Mouse (Mus musculus): Measurements from ENCODE around the gene Olfr1248. TPM values are rescaled to one million over a fixed set of nuclear protein-coding genes. Genes with fewer than 3 reads are reported as not detected.
"Not testable (repeated sequence)": the region's sequence is repeated elsewhere in the genome, so short reads cannot be mapped to it uniquely, and the experiment has no call there.

Gene Olfr1248
- polyA plus RNA-seq (2011; ENCODE audit: insufficient read depth, insufficient read length, low read depth, missing spikeins) = not detected in 2 replicates

- not testable (repeated sequence) for H3K27me3 ChIP-seq (ENCODE audit: control insufficient read depth, insufficient read depth, low read length, poor library complexity, severe bottlenecking); H3K9me3 ChIP-seq (replicated peaks; ENCODE audit: control insufficient read depth, insufficient read depth, low read length, poor library complexity, severe bottlenecking); H3K36me3 ChIP-seq (ENCODE audit: control insufficient read depth, insufficient read depth, low read length, poor library complexity, severe bottlenecking); H3K27ac ChIP-seq (ENCODE audit: insufficient read depth, low read length); H3K4me1 ChIP-seq (ENCODE audit: control insufficient read depth, insufficient read depth, low read length); H3K4me3 ChIP-seq (ENCODE audit: low read depth, low read length); H3K9ac ChIP-seq (ENCODE audit: low read depth, poor library complexity, severe bottlenecking)
Observed at GRCm38 (mm10) chr2:89618145-89618544, at the start of gene Olfr1248. Gene Olfr1248 (minus strand): TSS chr2:89618245.

GRCm38 (mm10) chr2:89661367-89661766 is 43.3 kb upstream of the Olfr1248 start, which contains the start of gene Olfr1250:
Gene Olfr1250 (minus strand): TSS chr2:89661467.
- TF ChIP-seq EP300 (IDR thresholded peaks at IDR 0.05; ENCODE audit: insufficient read depth, low read depth, low read length) = no peak
- Histone ChIP-seq H3K4me3 (ENCODE audit: low read depth, low read length) (no peak within 1 kb of the TSS), H3K36me3 (ENCODE audit: control insufficient read depth, insufficient read depth, low read length, poor library complexity, severe bottlenecking) (no peaks in the 10 kb centered on the region), H3K27ac (ENCODE audit: insufficient read depth, low read length) (no peak within 1 kb of the TSS), H3K9ac (ENCODE audit: low read depth, poor library complexity, severe bottlenecking) (no peak within 1 kb of the TSS), H3K27me3 (ENCODE audit: control insufficient read depth, insufficient read depth, low read length, poor library complexity, severe bottlenecking) (no peaks in the 10 kb centered on the region), H3K9me3 (replicated peaks; ENCODE audit: control insufficient read depth, insufficient read depth, low read length, poor library complexity, severe bottlenecking) (no peaks in the 10 kb centered on the region), H3K4me1 (ENCODE audit: control insufficient read depth, insufficient read depth, low read length) (no peaks in the 10 kb centered on the region)

DNA sequence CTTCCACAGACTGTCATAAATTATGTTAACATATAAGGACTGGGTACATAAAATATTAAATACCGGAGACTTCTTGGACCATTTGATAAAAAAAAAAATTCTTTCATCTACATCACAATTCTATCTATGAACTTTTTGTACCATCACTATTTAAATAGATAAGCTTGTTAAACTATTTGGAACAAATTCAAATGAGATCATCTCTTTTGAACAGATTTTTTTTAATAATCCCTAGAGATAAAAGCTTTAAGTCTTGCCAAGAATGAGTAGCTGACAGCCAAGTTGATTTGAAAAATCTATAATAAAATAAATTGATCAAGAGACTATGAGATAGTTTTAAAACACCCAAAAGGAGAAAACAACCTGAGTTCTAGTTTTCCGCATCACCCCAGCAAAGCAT is 16.8 kb upstream of the Olfr1248 start, which contains the start of gene Olfr1249:
Gene Olfr1249, minus strand, starts transcription at position 101 of the 400 bp plus-strand sequence.
- H3K27me3 ChIP-seq (ENCODE audit: control insufficient read depth, insufficient read depth, low read length, poor library complexity, severe bottlenecking) = no peaks in the 10 kb centered on the region
- TF ChIP-seq EP300 (IDR thresholded peaks at IDR 0.05; ENCODE audit: insufficient read depth, low read depth, low read length) (no peak), CTCF (IDR thresholded peaks at IDR 0.05; ENCODE audit: low read depth, low read length) (no peak), POLR2A (IDR thresholded peaks at IDR 0.05; ENCODE audit: insufficient read depth, low read length) (no peak)

GRCm38 (mm10) chr2:89614030-89614429 is 4.0 kb downstream of the Olfr1248 start, which contains the start of gene Olfr1247:
Gene Olfr1247 (minus strand): TSS chr2:89614130.
- Histone ChIP-seq H3K9me3 (replicated peaks; ENCODE audit: control insufficient read depth, insufficient read depth, low read length, poor library complexity, severe bottlenecking) (no peaks in the 10 kb centered on the region), H3K4me1 (ENCODE audit: control insufficient read depth, insufficient read depth, low read length) (no peaks in the 10 kb centered on the region), H3K36me3 (ENCODE audit: control insufficient read depth, insufficient read depth, low read length, poor library complexity, severe bottlenecking) (no peaks in the 10 kb centered on the region), H3K4me3 (ENCODE audit: low read depth, low read length) (no peak within 1 kb of the TSS), H3K27me3 (ENCODE audit: control insufficient read depth, insufficient read depth, low read length, poor library complexity, severe bottlenecking) (no peaks in the 10 kb centered on the region), H3K27ac (ENCODE audit: insufficient read depth, low read length) (no peak within 1 kb of the TSS), H3K9ac (ENCODE audit: low read depth, poor library complexity, severe bottlenecking) (no peak within 1 kb of the TSS)
- no peak for TF ChIP-seq CTCF (IDR thresholded peaks at IDR 0.05; ENCODE audit: low read depth, low read length)
- TF ChIP-seq POLR2A (IDR thresholded peaks at IDR 0.05; ENCODE audit: insufficient read depth, low read length) = no peak
- no peak for TF ChIP-seq EP300 (IDR thresholded peaks at IDR 0.05; ENCODE audit: insufficient read depth, low read depth, low read length)

More for the DNA sequence above, 16.8 kb upstream of the Olfr1248 start, which contains the start of gene Olfr1249:
- Histone ChIP-seq H3K9me3 (replicated peaks; ENCODE audit: control insufficient read depth, insufficient read depth, low read length, poor library complexity, severe bottlenecking) (no peaks in the 10 kb centered on the region), H3K4me3 (ENCODE audit: low read depth, low read length) (no peak within 1 kb of the TSS), H3K36me3 (ENCODE audit: control insufficient read depth, insufficient read depth, low read length, poor library complexity, severe bottlenecking) (no peaks in the 10 kb centered on the region), H3K27ac (ENCODE audit: insufficient read depth, low read length) (no peak within 1 kb of the TSS), H3K4me1 (ENCODE audit: control insufficient read depth, insufficient read depth, low read length) (no peaks in the 10 kb centered on the region), H3K9ac (ENCODE audit: low read depth, poor library complexity, severe bottlenecking) (no peak within 1 kb of the TSS)

GRCm38 (mm10) chr2:89593057-89593456 is 25.0 kb downstream of the Olfr1248 start, which contains the start of gene Olfr1246:
Gene Olfr1246 (minus strand): TSS chr2:89593157.
- no peak within 1 kb of the TSS for H3K4me3 ChIP-seq (ENCODE audit: low read depth, low read length)
- no peak within 1 kb of the TSS for H3K9ac ChIP-seq (ENCODE audit: low read depth, poor library complexity, severe bottlenecking)
- H3K36me3 ChIP-seq (ENCODE audit: control insufficient read depth, insufficient read depth, low read length, poor library complexity, severe bottlenecking) = no peaks in the 10 kb centered on the region
- H3K27ac ChIP-seq (ENCODE audit: insufficient read depth, low read length) = no peak within 1 kb of the TSS
- no peaks in the 10 kb centered on the region for H3K4me1 ChIP-seq (ENCODE audit: control insufficient read depth, insufficient read depth, low read length)
- TF ChIP-seq CTCF (IDR thresholded peaks at IDR 0.05; ENCODE audit: low read depth, low read length) = no peak
- H3K9me3 ChIP-seq (replicated peaks; ENCODE audit: control insufficient read depth, insufficient read depth, low read length, poor library complexity, severe bottlenecking) = no peaks in the 10 kb centered on the region
- H3K27me3 ChIP-seq (ENCODE audit: control insufficient read depth, insufficient read depth, low read length, poor library complexity, severe bottlenecking) = no peaks in the 10 kb centered on the region

- Histone ChIP-seq H3K9ac (ENCODE audit: low read depth, poor library complexity, severe bottlenecking) (no peak within 1 kb of the TSS), H3K4me1 (ENCODE audit: control insufficient read depth, insufficient read depth, low read length) (no peaks in the 10 kb centered on the region), H3K27me3 (ENCODE audit: control insufficient read depth, insufficient read depth, low read length, poor library complexity, severe bottlenecking) (no peaks in the 10 kb centered on the region), H3K36me3 (ENCODE audit: control insufficient read depth, insufficient read depth, low read length, poor library complexity, severe bottlenecking) (no peaks in the 10 kb centered on the region), H3K9me3 (replicated peaks; ENCODE audit: control insufficient read depth, insufficient read depth, low read length, poor library complexity, severe bottlenecking) (no peaks in the 10 kb centered on the region), H3K4me3 (ENCODE audit: low read depth, low read length) (no peak within 1 kb of the TSS), H3K27ac (ENCODE audit: insufficient read depth, low read length) (no peak within 1 kb of the TSS)
- no peak for TF ChIP-seq POLR2A (IDR thresholded peaks at IDR 0.05; ENCODE audit: insufficient read depth, low read length)
- no peak for TF ChIP-seq EP300 (IDR thresholded peaks at IDR 0.05; ENCODE audit: insufficient read depth, low read depth, low read length)
- no peak for TF ChIP-seq CTCF (IDR thresholded peaks at IDR 0.05; ENCODE audit: low read depth, low read length)
Observed at GRCm38 (mm10) chr2:89578347-89578746, 39.7 kb downstream of the Olfr1248 start, which contains the start of gene Olfr1245. Gene Olfr1245 (minus strand): TSS chr2:89578447.

Other genes starting within 250 kb of the Olfr1248 start
- not detected in 2 replicates for gene Olfr1238, start 208.6 kb downstream of the Olfr1248 start, polyA plus RNA-seq (2011; ENCODE audit: insufficient read depth, insufficient read length, low read depth, missing spikeins)
- not detected in 2 replicates for gene Olfr1239, start 197.8 kb downstream of the Olfr1248 start, polyA plus RNA-seq (2011; ENCODE audit: insufficient read depth, insufficient read length, low read depth, missing spikeins)
- gene Olfr1240, start 175.2 kb downstream of the Olfr1248 start, polyA plus RNA-seq (2011; ENCODE audit: insufficient read depth, insufficient read length, low read depth, missing spikeins) = not detected in 2 replicates
- not detected in 2 replicates for gene Olfr1241, start 131.1 kb downstream of the Olfr1248 start, polyA plus RNA-seq (2011; ENCODE audit: insufficient read depth, insufficient read length, low read depth, missing spikeins)
- not detected in 2 replicates for gene Olfr1242, start 119.9 kb downstream of the Olfr1248 start, polyA plus RNA-seq (2011; ENCODE audit: insufficient read depth, insufficient read length, low read depth, missing spikeins)
- not detected in 2 replicates for gene Olfr1243, start 86.8 kb downstream of the Olfr1248 start, polyA plus RNA-seq (2011; ENCODE audit: insufficient read depth, insufficient read length, low read depth, missing spikeins)
- not detected in 2 replicates for gene Olfr1245, start 39.8 kb downstream of the Olfr1248 start, polyA plus RNA-seq (2011; ENCODE audit: insufficient read depth, insufficient read length, low read depth, missing spikeins)
- gene Olfr1246, start 25.1 kb downstream of the Olfr1248 start, polyA plus RNA-seq (2011; ENCODE audit: insufficient read depth, insufficient read length, low read depth, missing spikeins) = not detected in 2 replicates
- not detected in 2 replicates for gene Olfr1247, start 4.1 kb downstream of the Olfr1248 start, polyA plus RNA-seq (2011; ENCODE audit: insufficient read depth, insufficient read length, low read depth, missing spikeins)
- gene Olfr1249, start 16.7 kb upstream of the Olfr1248 start, polyA plus RNA-seq (2011; ENCODE audit: insufficient read depth, insufficient read length, low read depth, missing spikeins) = not detected in 2 replicates
- gene Olfr1250, start 43.2 kb upstream of the Olfr1248 start, polyA plus RNA-seq (2011; ENCODE audit: insufficient read depth, insufficient read length, low read depth, missing spikeins) = not detected in 2 replicates
- gene Olfr1251, start 53.7 kb upstream of the Olfr1248 start, polyA plus RNA-seq (2011; ENCODE audit: insufficient read depth, insufficient read length, low read depth, missing spikeins) = not detected in 2 replicates
- not detected in 2 replicates for gene Olfr1252, start 106.8 kb upstream of the Olfr1248 start, polyA plus RNA-seq (2011; ENCODE audit: insufficient read depth, insufficient read length, low read depth, missing spikeins)
- gene Olfr1253, start 138.8 kb upstream of the Olfr1248 start, polyA plus RNA-seq (2011; ENCODE audit: insufficient read depth, insufficient read length, low read depth, missing spikeins) = not detected in 2 replicates
- not detected in 2 replicates for gene Olfr1254, start 175.4 kb upstream of the Olfr1248 start, polyA plus RNA-seq (2011; ENCODE audit: insufficient read depth, insufficient read length, low read depth, missing spikeins)
- not detected in 2 replicates for gene Olfr1255, start 193.8 kb upstream of the Olfr1248 start, polyA plus RNA-seq (2011; ENCODE audit: insufficient read depth, insufficient read length, low read depth, missing spikeins)
- gene Olfr1256, start 223.3 kb upstream of the Olfr1248 start, polyA plus RNA-seq (2011; ENCODE audit: insufficient read depth, insufficient read length, low read depth, missing spikeins) = not detected in 2 replicates
- not detected in 2 replicates for gene Olfr48, start 230.0 kb upstream of the Olfr1248 start, polyA plus RNA-seq (2011; ENCODE audit: insufficient read depth, insufficient read length, low read depth, missing spikeins)